Mouse (Mus musculus) B cell, adult 67 days (primary cell): ENCODE measurements around the gene Ift43. TPM values are rescaled to one million over a fixed set of nuclear protein-coding genes. Genes with fewer than 3 reads are reported as not detected.

Source experiments
- total RNA-seq, 2 experiments: library from RNA; stranded (reverse); gene quantifications; 4 replicates each; pipeline ENCODE4 v1.2.4; 2023

Gene Ift43
- 1 to 10 TPM in 1 of 2 experiments, not detected in 1; 1.1 TPM for total RNA-seq

DNA sequence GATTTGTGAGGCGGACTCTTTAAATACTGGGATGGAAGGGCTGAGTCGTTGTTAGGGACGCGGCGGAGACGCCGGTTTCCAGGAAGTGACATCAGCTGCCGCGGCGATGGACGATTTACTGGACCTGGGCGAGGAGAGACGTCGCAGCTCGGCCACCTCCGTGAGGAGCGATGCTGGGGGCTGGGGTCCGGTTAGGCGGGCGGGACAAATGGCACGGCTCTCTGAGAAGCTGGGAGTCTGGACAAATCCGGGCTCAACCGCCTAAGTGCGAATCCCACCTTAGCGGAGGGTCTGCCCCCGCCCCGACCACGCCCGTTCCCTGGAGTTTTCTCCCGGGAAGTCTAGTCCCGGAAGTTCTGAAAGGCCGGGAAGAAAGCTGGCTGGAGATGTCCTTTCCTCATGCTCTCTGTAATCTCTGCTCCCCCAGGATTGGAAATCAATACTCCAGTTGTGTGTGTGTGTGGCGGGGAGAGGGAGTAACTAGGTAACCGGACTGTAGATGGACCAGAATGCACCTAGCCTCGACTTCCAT lies at the start of gene Ift43:
Gene Ift43, plus strand, starts transcription at position 61 of the 532 bp plus-strand sequence.

DNA sequence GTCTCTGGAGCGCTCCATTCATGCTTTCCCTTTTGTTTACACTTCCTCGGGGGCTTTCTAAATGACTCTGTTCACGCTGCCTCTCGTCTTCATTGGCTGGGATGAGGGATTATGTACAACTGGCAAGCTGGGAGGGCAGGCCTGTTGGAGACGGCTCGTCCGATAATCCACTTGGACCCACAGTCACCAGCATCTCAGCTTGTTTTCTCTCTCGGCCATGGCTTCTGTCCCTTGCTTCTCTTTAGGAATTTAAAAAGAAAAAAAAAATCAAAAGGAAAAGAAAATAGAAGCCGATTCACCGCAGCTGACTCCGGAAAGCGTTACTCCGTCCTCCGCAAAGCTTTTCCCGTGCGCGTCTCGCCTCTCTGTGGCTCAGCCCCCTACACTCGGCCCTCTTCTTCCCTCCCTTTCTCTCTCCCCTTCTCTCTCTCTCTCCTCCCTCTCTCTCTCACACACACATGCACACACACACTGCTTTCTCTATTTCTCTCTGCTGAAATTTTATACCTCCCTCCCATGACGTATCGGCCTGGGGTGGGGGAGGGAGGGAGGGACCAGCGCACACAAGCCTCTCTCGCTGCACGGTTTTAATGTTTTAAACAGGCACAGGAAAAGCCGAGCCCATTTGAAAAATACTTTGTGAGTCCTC lies 3.7 kb upstream of the Ift43 start, which contains the start of gene Tgfb3:
Gene Tgfb3, minus strand, starts transcription at position 489 of the 649 bp plus-strand sequence.

Other genes with a start within 250 kb of the Ift43 start
- 1 to 10 TPM; 2.7 to 2.9 TPM for gene Tgfb3, start 3.5 kb upstream of the Ift43 start, total RNA-seq
- 10 to 100 TPM; 58.6 to 61.7 TPM for gene Gpatch2l, start 159.3 kb downstream of the Ift43 start, total RNA-seq